Mouse (Mus musculus) lung, embryonic 15.5 days (tissue): ENCODE data around the gene Gm17577. TPM values are rescaled to one million over a fixed set of nuclear protein-coding genes. Genes with fewer than 3 reads are reported as not detected.
"Not testable (repeated sequence)": the region's sequence is repeated elsewhere in the genome, so short reads cannot be mapped to it uniquely, and the experiment has no call there.

Experiments
- ATAC-seq: fragments of 200-750 bp; cut with Nextera tagmentation; 2 replicates; pipeline ENCODE4 v1.8.0; 2017; ENCODE audit warnings: moderate number of reproducible peaks, borderline replicate concordance; ENCODE audit not compliant: low FRiP score, low TSS enrichment; ENCODE audit errors: extremely low read depth
- H3K27ac ChIP-seq: fragments of 300-500 bp; sonication (generic); 2 replicates; pipeline ENCODE4 v1.5.1; 2015; ENCODE audit warnings: moderate library complexity, mild to moderate bottlenecking, inconsistent platforms
- H3K27me3 ChIP-seq: fragments of 300-500 bp; sonication (generic); 2 replicates; pipeline ENCODE4 v1.6.1; 2015; ENCODE audit warnings: inconsistent platforms
- H3K36me3 ChIP-seq: fragments of 300-500 bp; sonication (generic); 2 replicates; pipeline ENCODE4 v1.6.1; 2015; ENCODE audit warnings: inconsistent platforms
- H3K4me1 ChIP-seq: fragments of 300-500 bp; sonication (generic); 2 replicates; pipeline ENCODE4 v1.6.1; 2015; ENCODE audit warnings: inconsistent platforms
- H3K4me2 ChIP-seq: fragments of 300-500 bp; sonication (generic); 2 replicates; pipeline ENCODE4 v1.6.1; 2015; ENCODE audit warnings: inconsistent platforms, mild to moderate bottlenecking, moderate library complexity
- H3K4me3 ChIP-seq: fragments of 300-500 bp; sonication (generic); 2 replicates; pipeline ENCODE4 v1.5.1; 2015; ENCODE audit warnings: mild to moderate bottlenecking, inconsistent platforms
- H3K9ac ChIP-seq: fragments of 300-500 bp; sonication (generic); 2 replicates; pipeline ENCODE4 v1.6.1; 2015; ENCODE audit warnings: inconsistent platforms
- H3K9me3 ChIP-seq: fragments of 300-500 bp; sonication (generic); 2 replicates; pipeline ENCODE4 v1.6.1; 2016; ENCODE audit warnings: inconsistent platforms
- WGBS: fragments of 180-500 bp; shearing (Covaris S2); methylation state at CpG from one replicate; pipeline ENCODE4 v1.1.7; 2015; 5-methylcytosine and 5-hydroxymethylcytosine counted together
- polyA plus RNA-seq: library from polyadenylated mRNA; unstranded; fragments of >200 nt; fragmentation: Nextera tagmentation; extraction: Ambion mirVana; gene quantifications from 2 replicates; pipeline ENCODE4 v1.2.1, GENCODE M21; 2015

The Gm17577 gene
- not detected in 2 replicates for polyA plus RNA-seq

DNA sequence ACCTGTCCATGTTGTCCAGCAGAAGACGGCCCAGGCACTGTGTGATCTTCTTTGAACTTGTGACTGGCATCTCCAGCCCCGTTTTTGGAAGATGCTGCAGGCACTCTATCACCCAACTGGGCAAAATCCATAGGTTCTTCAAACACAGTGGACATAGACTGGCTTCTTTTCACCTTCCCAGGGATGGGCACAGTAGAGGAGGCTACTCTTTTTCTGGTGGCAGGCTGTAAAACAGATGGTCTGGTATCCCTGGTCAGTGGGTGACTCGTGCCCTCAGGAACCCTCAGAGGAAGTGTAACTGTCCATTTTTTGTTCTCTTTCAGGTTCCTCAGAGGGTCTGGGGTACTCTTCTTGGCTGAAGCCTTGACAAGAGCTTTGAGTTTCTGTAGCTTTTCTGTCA is at the start of gene Gm17577:
Gene Gm17577, minus strand, starts transcription at position 101 of the 400 bp plus-strand sequence.
- H3K27ac ChIP-seq, H3K9me3 ChIP-seq, H3K36me3 ChIP-seq, H3K9ac ChIP-seq, H3K4me3 ChIP-seq, H3K4me1 ChIP-seq, H3K4me2 ChIP-seq, ATAC-seq, H3K27me3 ChIP-seq: not testable (repeated sequence)
- no CpG with 5 or more reads among the region's 3 CpGs for WGBS

DNA sequence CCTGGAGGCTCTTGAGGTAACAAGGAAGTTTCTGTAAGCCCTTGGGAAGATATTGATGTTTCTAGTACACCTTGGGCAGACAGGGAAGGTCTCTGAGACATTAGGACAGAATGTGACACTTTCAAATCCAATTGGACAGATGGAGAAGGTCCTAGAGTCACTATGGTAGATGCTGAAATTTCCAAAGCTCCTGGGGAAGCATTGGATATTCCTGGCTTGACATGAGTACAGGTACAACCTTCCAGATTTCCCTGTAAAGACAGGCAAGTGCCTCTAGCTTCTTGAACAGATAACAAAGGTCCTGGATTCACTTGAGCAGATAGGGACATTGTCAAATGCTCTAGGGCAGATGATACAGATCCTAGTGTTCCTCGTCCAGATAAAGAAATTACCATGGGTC is 24.3 kb downstream of the Gm17577 start, which contains the start of gene Srsx:
Gene Srsx, minus strand, starts transcription at position 101 of the 400 bp plus-strand sequence.
- not testable (repeated sequence) for H3K4me1 ChIP-seq, H3K4me3 ChIP-seq, H3K27me3 ChIP-seq, H3K9ac ChIP-seq, H3K9me3 ChIP-seq, H3K27ac ChIP-seq, H3K36me3 ChIP-seq, H3K4me2 ChIP-seq, ATAC-seq
- WGBS: 40% methylated on average over 1 of the region's 1 CpGs

Other genes with a start within 250 kb of the Gm17577 start
- not detected in 2 replicates for gene Gm17521, start 217.2 kb downstream of the Gm17577 start, polyA plus RNA-seq
- 11.6 and 14.1 TPM in 2 replicates for gene Cldn34c1, start 143.4 kb downstream of the Gm17577 start, polyA plus RNA-seq
- gene Srsx, start 24.4 kb downstream of the Gm17577 start, polyA plus RNA-seq: not detected in 2 replicates